Comparison of ENCODE assay signal across 17 mouse cellular contexts in the genomic region with DNA sequence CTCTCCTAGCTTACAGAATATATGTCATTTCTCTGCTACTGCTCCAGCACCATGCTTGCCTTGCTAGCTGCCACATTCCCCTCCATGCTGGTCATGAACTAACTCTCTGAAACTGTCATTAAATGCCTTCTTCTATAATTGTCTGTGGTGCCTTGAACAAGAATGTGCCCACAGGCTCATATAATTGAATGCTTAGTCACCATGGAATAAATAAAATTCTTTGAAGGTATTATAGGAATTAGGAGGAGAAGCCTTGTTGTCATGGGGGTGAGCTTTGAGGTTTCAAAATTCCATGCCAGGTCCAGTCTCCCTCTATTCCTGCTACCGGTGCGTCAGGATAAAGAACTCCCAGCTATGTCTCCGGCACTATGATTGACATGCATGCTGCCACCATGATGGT.
"Had no signal": no experiment of that assay in that cellular context is flagged by ENCODE, and none has a peak within 500 bp of the region (broad histone marks: within the 10 kb centered on the region; RNA-seq: fewer than 3 reads in every experiment).

No protein-coding gene starts in this region.

- DNase-seq: retina, postnatal 1 day; right cerebral cortex, adult 18-20 months; right cerebral cortex, postnatal 14 days; right cerebral cortex, postnatal 25 days; right cerebral cortex, postnatal 4 days; spleen, adult 18-20 months; thymus, adult 18-20 months; thymus, adult 2 months; thymus, postnatal 14 days; thymus, postnatal 25 days; thymus, postnatal 36 days; thymus, postnatal 4 days had no signal

- H3K9me3 ChIP-seq: neural tube, embryonic 12.5 days; neural tube, embryonic 13.5 days; neural tube, embryonic 15.5 days; stomach, embryonic 15.5 days had no signal

- H3K27ac ChIP-seq: neural tube, embryonic 12.5 days; neural tube, embryonic 13.5 days; neural tube, embryonic 15.5 days; stomach, embryonic 15.5 days; stomach, postnatal 0 days had no signal

- H3K27me3 ChIP-seq: neural tube, embryonic 12.5 days; neural tube, embryonic 13.5 days; neural tube, embryonic 15.5 days; stomach, embryonic 15.5 days had no signal

- H3K4me3 ChIP-seq: neural tube, embryonic 12.5 days; neural tube, embryonic 13.5 days; neural tube, embryonic 15.5 days; stomach, embryonic 15.5 days had no signal

- H3K36me3 ChIP-seq: neural tube, embryonic 12.5 days; neural tube, embryonic 13.5 days; neural tube, embryonic 15.5 days; stomach, embryonic 15.5 days had no signal

- H3K4me1 ChIP-seq: neural tube, embryonic 12.5 days; neural tube, embryonic 13.5 days; neural tube, embryonic 15.5 days; stomach, embryonic 15.5 days had no signal
